Mouse (Mus musculus) left cerebral cortex, postnatal 10 days (tissue): ENCODE measurements around the gene Polr2l. TPM values are rescaled to one million over a fixed set of nuclear protein-coding genes. Genes with fewer than 3 reads are reported as not detected.
A peak's percentile ranks its signal among the peaks of the same experiment; 100 is the strongest.

Experiments
- DNase-seq, 2 experiments: peaks; one replicate each; pipeline ENCODE4 v3.0.0; 2021 to 2022; ENCODE audit warnings: low spot score in 2 of 2, mixed read lengths in 1 of 2; ENCODE audit errors: extremely low spot score in 1 of 2
- intact Hi-C: fragments of 180-260 bp; cut with DNase I; formaldehyde crosslinking; loops from one replicate; pipeline ENCODE4 v1.15.1; 2025
- total RNA-seq, 2 experiments: library from RNA; stranded (reverse); gene quantifications; 2 replicates each; pipeline ENCODE4 v1.2.3; 2021

Gene Polr2l
- total RNA-seq, 2 experiments from 2014 or later = 43.8 to 45.0 TPM

DNA sequence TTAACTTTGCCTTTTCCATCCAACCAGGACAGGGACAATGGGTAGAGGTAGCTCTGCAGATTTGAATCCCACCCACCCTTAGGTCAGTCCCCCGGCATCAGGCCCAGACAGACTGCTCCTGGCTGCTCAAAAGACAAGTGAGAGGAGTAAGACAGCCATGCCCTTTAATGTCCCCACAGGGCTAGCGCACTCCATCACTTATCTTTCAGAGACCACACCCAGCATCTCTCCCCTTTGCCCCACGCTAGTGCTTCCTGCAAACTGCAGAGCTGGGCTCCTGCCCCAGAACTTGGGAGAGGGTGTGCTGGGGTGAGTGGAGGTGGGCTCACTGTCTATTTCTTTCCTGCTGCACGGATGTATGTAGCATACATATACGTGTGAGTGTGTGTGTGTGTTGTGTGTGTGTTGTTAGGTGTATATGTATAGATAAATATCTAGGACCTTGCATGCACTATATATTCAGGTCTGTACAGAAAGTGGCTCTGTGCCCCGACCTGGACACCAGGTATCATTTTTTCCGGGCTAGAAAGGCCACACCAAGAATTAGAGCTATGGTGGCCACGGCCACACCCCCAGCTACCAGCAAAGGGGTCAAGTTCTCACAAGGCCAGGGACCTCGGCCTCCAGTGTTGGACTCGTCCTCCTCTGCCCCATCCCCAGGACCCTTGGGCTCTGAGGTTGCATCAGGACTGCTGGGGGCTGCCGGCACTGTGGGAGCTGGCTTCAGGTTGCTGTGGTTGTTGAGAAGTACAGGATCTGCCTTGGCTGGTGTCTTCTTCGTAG lies 47.8 kb downstream of the Polr2l start:
- intact Hi-C loops = no loop called here
- DNase-seq = peak in 1 of 2 experiments; percentile 24

DNA sequence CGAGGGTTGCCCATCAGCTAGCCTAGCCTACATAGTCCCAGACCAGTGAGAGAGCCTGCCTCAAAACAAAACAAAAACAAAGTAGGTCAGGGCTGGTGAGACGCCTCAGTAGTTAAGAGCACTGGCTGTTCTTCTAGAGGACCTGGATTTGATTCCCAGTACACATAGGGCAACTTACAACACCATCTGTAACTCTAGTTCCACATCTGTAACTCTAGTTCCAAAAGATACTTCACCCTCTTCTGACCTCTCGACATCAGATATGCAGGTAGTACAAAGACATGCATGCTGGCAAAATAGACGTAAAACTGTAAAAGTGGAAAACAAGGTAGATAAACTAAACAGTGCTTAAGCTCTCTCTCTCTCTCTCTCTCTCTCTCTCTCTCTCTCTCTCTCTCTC lies 51.1 kb downstream of the Polr2l start:
- intact Hi-C loops = no loop called here
- no peak for DNase-seq

Other genes starting within 250 kb of the Polr2l start
- gene Phrf1, start 246.3 kb downstream of the Polr2l start, total RNA-seq = 10 to 100 TPM; 63.6 to 69.6 TPM
- under 1 TPM; 0.22 to 0.58 TPM for gene Irf7, start 208.7 kb downstream of the Polr2l start, total RNA-seq
- gene Cdhr5, start 198.3 kb downstream of the Polr2l start, total RNA-seq = not detected
- not detected for gene Sct, start 196.0 kb downstream of the Polr2l start, total RNA-seq
- gene Drd4, start 183.1 kb downstream of the Polr2l start, total RNA-seq = under 1 TPM; 0.15 to 0.36 TPM
- gene Deaf1, start 147.4 kb downstream of the Polr2l start, total RNA-seq = 100 to 1,000 TPM; 258 to 269 TPM
- gene Tmem80, start 147.4 kb downstream of the Polr2l start, total RNA-seq = 10 to 100 TPM; 21.6 to 23.5 TPM
- 1 to 10 TPM; 1.1 to 1.4 TPM for gene Eps8l2, start 136.3 kb downstream of the Polr2l start, total RNA-seq
- 100 to 1,000 TPM; 113 to 114 TPM for gene Taldo1, start 82.9 kb downstream of the Polr2l start, total RNA-seq
- 10 to 100 TPM; 38.2 to 39.5 TPM for gene Gatd1, start 61.0 kb downstream of the Polr2l start, total RNA-seq
- 100 to 1,000 TPM; 267 to 296 TPM for gene Cend1, start 45.6 kb downstream of the Polr2l start, total RNA-seq
- gene Slc25a22, start 37.2 kb downstream of the Polr2l start, total RNA-seq = 100 to 1,000 TPM; 286 to 306 TPM
- gene Pidd1, start 31.1 kb downstream of the Polr2l start, total RNA-seq = 1 to 10 TPM; 1.8 to 2.0 TPM
- 100 to 1,000 TPM; 687 to 705 TPM for gene Rplp2, start 27.8 kb downstream of the Polr2l start, total RNA-seq
- 10 to 100 TPM; 19.2 to 25.5 TPM for gene Pnpla2, start 19.9 kb downstream of the Polr2l start, total RNA-seq
- gene Cracr2b, start 14.0 kb downstream of the Polr2l start, total RNA-seq = 1 to 10 TPM; 3.4 to 5.8 TPM
- 10 to 100 TPM; 31.8 to 33.7 TPM for gene Cd151, start 7.7 kb downstream of the Polr2l start, total RNA-seq
- 10 to 100 TPM; 29.0 to 35.4 TPM for gene Tspan4, start 108 bp upstream of the Polr2l start, total RNA-seq
- 10 to 100 TPM; 69.2 to 71.1 TPM for gene Chid1, start 64.7 kb upstream of the Polr2l start, total RNA-seq
- gene Ap2a2, start 87.0 kb upstream of the Polr2l start, total RNA-seq = 100 to 1,000 TPM; 257 to 265 TPM
- not detected for gene Muc6, start 180.2 kb upstream of the Polr2l start, total RNA-seq
- gene Muc2, start 215.2 kb upstream of the Polr2l start, total RNA-seq = under 1 TPM; 0.34 to 0.55 TPM